Mouse (Mus musculus): ENCODE data around the gene Zfp94.
A peak's percentile ranks its signal among the peaks of the same experiment; 100 is the strongest.

Gene Zfp94

GRCm38 (mm10) chr7:24271191-24271590 is 45.3 kb downstream of the Zfp94 start:
- DNase-seq, result no peak

GRCm38 (mm10) chr7:24270288-24270672 is 46.2 kb downstream of the Zfp94 start, which contains the start of gene Zfp93:
Zfp93 (plus strand) TSS chr7:24270420.
- peak; percentile 80 to 83 for DNase-seq

GRCm38 (mm10) chr7:24269667-24270287 is 46.7 kb downstream of the Zfp94 start:
- no peak for DNase-seq

GRCm38 (mm10) chr7:24269256-24269655 is 47.2 kb downstream of the Zfp94 start:
- DNase-seq, result no peak

- no peak for DNase-seq
Measured at GRCm38 (mm10) chr7:24268176-24269155, 48.0 kb downstream of the Zfp94 start.

- no peak for DNase-seq
Measured at GRCm38 (mm10) chr7:24260000-24260312, 56.5 kb downstream of the Zfp94 start.

GRCm38 (mm10) chr7:24259306-24259999 is 57.0 kb downstream of the Zfp94 start:
- no peak for DNase-seq

- peak; percentile 85 to 88 for DNase-seq
Measured at GRCm38 (mm10) chr7:24254633-24255474, 61.6 kb downstream of the Zfp94 start, which contains the start of gene Zfp108. Zfp108 (plus strand) TSS chr7:24254794.

GRCm38 (mm10) chr7:24253779-24254615 is 62.5 kb downstream of the Zfp94 start:
- DNase-seq, result peak in 1 of 2 experiments; percentile 10
